Mouse (Mus musculus) limb, embryonic 13.5 days (tissue): ENCODE results near the gene Rad51b. TPM values are rescaled to one million over a fixed set of nuclear protein-coding genes. Genes with fewer than 3 reads are reported as not detected.

Source experiments
- ATAC-seq: fragments of 200-750 bp; cut with Nextera tagmentation; 2 replicates; pipeline ENCODE4 v1.8.0; 2017; ENCODE audit warnings: low read depth, moderate number of reproducible peaks, moderate TSS enrichment; ENCODE audit not compliant: low FRiP score
- H3K27ac ChIP-seq: fragments of 300-500 bp; sonication (generic); 2 replicates; pipeline ENCODE4 v1.5.1; 2015; ENCODE audit warnings: inconsistent platforms, mild to moderate bottlenecking, moderate library complexity
- H3K27me3 ChIP-seq: fragments of 300-500 bp; sonication (generic); 2 replicates; pipeline ENCODE4 v1.6.1; 2015; ENCODE audit warnings: mild to moderate bottlenecking, inconsistent platforms
- H3K36me3 ChIP-seq: fragments of 300-500 bp; sonication (generic); 2 replicates; pipeline ENCODE4 v1.6.1; 2015; ENCODE audit warnings: inconsistent platforms, mild to moderate bottlenecking, moderate library complexity
- H3K4me1 ChIP-seq: fragments of 300-500 bp; sonication (generic); 2 replicates; pipeline ENCODE4 v1.6.1; 2015; ENCODE audit warnings: inconsistent platforms
- H3K4me2 ChIP-seq: fragments of 300-500 bp; sonication (generic); replicated peaks from 2 replicates; pipeline ENCODE4 v1.6.1; 2015; ENCODE audit warnings: inconsistent platforms, mild to moderate bottlenecking, moderate library complexity
- H3K4me3 ChIP-seq: fragments of 300-500 bp; sonication (generic); 2 replicates; pipeline ENCODE4 v1.5.1; 2015; ENCODE audit warnings: moderate library complexity, mild to moderate bottlenecking, inconsistent platforms
- H3K9ac ChIP-seq: fragments of 300-500 bp; sonication (generic); 2 replicates; pipeline ENCODE4 v1.6.1; 2015; ENCODE audit warnings: mild to moderate bottlenecking, inconsistent platforms
- H3K9me3 ChIP-seq: fragments of 300-500 bp; sonication (generic); 2 replicates; pipeline ENCODE4 v1.6.1; 2016; ENCODE audit warnings: inconsistent platforms
- WGBS: fragments of 180-500 bp; shearing (Covaris S2); methylation state at CpG from one replicate; pipeline ENCODE4 v1.1.7; 2015; 5-methylcytosine and 5-hydroxymethylcytosine counted together
- polyA plus RNA-seq: library from polyadenylated mRNA; unstranded; fragments of >200 nt; fragmentation: Nextera tagmentation; extraction: Ambion mirVana; gene quantifications from 2 replicates; pipeline ENCODE4 v1.2.1, GENCODE M21; 2015

Rad51b gene
- polyA plus RNA-seq, 1 experiment from 2014 or later: 7.6 TPM

GRCm38 (mm10) chr12:79598496-79598895 lies 301.4 kb downstream of the Rad51b start:
- H3K9me3 ChIP-seq: no peaks in the 10 kb centered on the region

DNA sequence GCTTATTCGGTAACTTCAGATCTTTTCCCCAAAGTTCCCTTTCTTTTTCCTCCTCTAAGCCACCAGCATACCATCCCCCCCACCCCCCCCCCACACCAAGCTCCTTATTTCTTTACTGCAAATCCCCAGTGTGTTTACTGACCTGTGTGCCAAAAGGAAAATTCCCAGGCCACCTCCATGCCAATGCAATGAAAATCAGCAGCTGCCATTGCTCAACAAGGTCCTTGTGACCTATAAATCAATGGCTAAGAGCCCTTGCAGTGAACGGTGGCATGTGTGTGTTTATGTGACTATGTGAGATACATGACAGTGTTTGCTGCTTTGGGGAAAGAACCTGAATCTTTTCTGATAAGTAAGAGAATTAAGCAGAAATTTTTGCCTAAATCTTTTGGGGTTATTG lies 301.8 kb downstream of the Rad51b start:
- WGBS: 18% methylated on average over 2 of the region's 2 CpGs
- Histone ChIP-seq H3K36me3 (no peaks in the 10 kb centered on the region), H3K9me3 (no peaks in the 10 kb centered on the region), H3K4me3 (no peak overlapping the region), H3K4me2 (no peak overlapping the region), H3K4me1 (peaks cover 55% of the 10 kb centered on the region), H3K27ac (peak overlapping the region; percentile 73), H3K9ac (no peak overlapping the region), H3K27me3 (no peaks in the 10 kb centered on the region)
- no peak for ATAC-seq

More at GRCm38 (mm10) chr12:79598496-79598895, 301.4 kb downstream of the Rad51b start:
- 14% methylated on average over 4 of the region's 4 CpGs for WGBS
- no peaks in the 10 kb centered on the region for H3K27me3 ChIP-seq
- peaks cover 55% of the 10 kb centered on the region for H3K4me1 ChIP-seq
- no peaks in the 10 kb centered on the region for H3K36me3 ChIP-seq
- no peak overlapping the region for H3K4me2 ChIP-seq
- no peak overlapping the region for H3K4me3 ChIP-seq
- H3K27ac ChIP-seq: peak overlapping the region; percentile 73
- H3K9ac ChIP-seq: no peak overlapping the region
- no peak for ATAC-seq

DNA sequence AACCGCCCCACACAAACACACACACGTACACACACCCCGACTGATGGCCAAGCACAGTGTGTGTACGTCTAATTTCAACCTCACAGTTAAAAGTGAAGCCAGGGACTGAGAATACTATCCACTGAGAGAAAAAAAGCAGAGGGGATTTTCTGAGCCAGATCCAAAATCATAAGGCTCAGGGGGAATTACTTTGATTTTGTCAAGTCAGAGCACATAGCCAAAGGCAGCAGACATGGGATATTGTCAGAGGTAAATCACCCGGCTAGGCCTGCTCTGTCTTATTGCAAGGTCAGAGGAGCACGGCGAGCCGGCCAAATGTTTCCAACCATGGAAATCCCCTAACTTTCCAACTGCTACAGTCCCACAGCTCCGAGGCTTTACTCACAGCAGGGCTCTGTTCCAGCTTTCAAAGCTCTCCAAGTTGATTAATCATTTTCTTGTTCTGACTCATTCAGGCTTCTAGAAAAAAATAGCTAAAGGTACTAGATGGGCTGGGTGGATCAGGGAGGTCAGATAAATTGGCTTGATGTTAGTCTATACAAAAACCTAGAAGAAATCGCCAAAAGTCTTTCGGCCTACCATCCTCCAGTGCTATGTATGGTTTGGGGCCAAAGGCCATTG lies 303.2 kb downstream of the Rad51b start:
- Histone ChIP-seq H3K4me3 (no peak overlapping the region), H3K4me2 (no peak overlapping the region), H3K9me3 (no peaks in the 10 kb centered on the region), H3K36me3 (no peaks in the 10 kb centered on the region), H3K9ac (no peak overlapping the region), H3K27ac (peak overlapping the region; percentile 72), H3K27me3 (no peaks in the 10 kb centered on the region), H3K4me1 (peaks cover 55% of the 10 kb centered on the region)
- peak; percentile 86 for ATAC-seq
- WGBS: 31% methylated on average over 11 of the region's 11 CpGs

DNA sequence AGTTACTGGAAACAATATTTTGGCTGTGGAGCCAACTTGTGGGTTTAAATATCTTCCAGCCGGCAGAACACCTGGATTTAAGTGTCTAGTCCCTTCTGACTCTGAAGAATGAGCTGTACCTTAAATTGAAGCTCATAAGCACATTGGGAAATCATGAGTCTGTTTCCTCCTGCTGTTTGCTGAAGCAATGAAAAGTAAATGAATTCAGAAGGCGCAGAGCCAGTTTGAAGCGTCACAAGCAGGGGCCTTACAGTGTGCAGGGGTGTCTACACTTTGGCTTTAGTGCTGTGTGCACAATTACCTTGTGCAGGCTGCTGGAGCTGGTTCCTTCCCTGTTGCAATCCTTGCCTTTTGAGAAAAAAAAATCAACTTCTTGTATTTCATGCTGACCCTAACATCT lies 305.6 kb downstream of the Rad51b start:
- peak overlapping the region; percentile 56 for H3K27ac ChIP-seq
- H3K9ac ChIP-seq: no peak overlapping the region
- peak; percentile 73 for ATAC-seq

DNA sequence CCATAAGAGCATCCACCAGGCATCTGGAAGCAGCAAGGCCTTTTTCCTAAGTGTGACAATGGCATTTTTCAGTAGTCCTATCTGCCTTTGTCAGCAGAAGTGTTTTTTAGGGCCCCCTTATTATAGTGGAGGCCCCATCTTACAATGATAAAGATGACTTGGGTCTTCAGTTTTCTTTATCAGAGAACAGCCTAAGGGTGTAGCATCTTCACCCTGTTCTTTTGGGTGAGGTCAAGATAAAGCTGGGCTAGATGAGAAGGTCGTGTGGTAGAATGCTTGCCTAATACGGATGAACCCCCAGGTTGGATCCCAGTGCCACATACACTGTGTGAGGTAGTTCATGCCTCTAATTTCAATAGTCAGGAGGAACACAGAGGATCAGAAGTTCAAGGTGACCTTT lies 307.8 kb downstream of the Rad51b start:
- ATAC-seq: no peak
- H3K9me3 ChIP-seq: no peaks in the 10 kb centered on the region
- H3K36me3 ChIP-seq: no peaks in the 10 kb centered on the region
- H3K4me2 ChIP-seq: no peak overlapping the region
- no peak overlapping the region for H3K27ac ChIP-seq
- H3K4me1 ChIP-seq: peaks cover 50% of the 10 kb centered on the region
- H3K4me3 ChIP-seq: no peak overlapping the region
- WGBS: 91% methylated on average over 2 of the region's 2 CpGs
- no peak overlapping the region for H3K9ac ChIP-seq
- no peaks in the 10 kb centered on the region for H3K27me3 ChIP-seq

More for the DNA sequence above, 305.6 kb downstream of the Rad51b start:
- H3K9me3 ChIP-seq: no peaks in the 10 kb centered on the region
- WGBS: 22% methylated on average over 3 of the region's 3 CpGs
- H3K4me2 ChIP-seq: no peak overlapping the region
- H3K4me3 ChIP-seq: no peak overlapping the region
- no peaks in the 10 kb centered on the region for H3K36me3 ChIP-seq
- H3K27me3 ChIP-seq: no peaks in the 10 kb centered on the region
- H3K4me1 ChIP-seq: peaks cover 50% of the 10 kb centered on the region

DNA sequence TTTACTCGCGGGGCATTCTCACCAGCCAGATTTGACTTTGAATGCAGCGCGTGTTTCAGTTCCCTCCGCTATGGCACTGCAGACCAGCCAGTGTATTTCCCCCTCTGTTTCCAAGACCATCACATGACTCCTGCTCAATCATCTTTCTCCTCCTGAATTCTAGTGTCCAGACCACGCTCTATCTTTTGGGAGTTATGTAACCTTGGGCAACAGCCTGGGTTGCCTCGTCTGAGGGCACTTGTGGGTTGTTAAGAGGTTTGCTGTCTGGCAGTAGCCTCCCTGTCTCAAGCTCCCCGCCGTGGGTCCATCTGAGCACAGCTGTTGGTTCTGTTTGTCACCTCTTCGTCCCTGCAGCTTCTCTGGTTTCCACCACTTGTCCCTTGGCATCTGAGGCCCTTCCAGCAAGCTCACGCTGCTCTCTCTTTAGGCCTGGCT lies 309.1 kb downstream of the Rad51b start:
- H3K27ac ChIP-seq: no peak overlapping the region

DNA sequence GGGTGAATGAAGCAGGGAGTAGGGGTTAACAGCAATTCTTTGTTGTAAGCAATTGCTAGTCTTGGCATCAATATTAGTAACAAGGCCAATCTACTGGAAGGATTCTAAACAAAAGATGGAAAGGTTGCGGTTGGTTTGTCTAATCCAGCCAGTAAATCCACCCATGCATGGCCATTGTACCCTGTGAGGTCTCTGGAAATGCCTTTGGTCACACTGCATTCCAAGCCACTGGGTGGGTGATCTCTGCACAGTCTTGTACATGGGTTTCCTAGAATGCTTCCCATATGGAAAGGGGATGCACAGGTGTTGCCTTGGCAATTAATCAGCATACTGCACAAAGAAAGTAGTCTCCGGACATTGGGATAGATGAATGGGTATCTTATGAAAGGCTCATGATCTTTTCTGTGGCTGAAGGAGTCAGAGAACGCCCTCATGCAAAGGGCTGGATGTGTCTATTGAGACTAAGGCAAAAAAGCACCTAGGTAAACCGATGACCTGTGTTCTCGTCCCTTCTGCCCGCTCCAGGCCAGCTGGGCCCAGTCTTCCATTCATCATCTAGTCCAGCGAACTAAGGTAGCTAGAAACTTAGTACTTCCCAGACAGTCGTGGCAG lies 312.4 kb downstream of the Rad51b start:
- 80% methylated on average over 8 of the region's 8 CpGs for WGBS
- no peak overlapping the region for H3K4me3 ChIP-seq
- no peak for ATAC-seq
- H3K27ac ChIP-seq: peak overlapping the region; percentile 29
- no peaks in the 10 kb centered on the region for H3K36me3 ChIP-seq
- peaks cover 60% of the 10 kb centered on the region for H3K4me1 ChIP-seq
- H3K9me3 ChIP-seq: no peaks in the 10 kb centered on the region
- H3K4me2 ChIP-seq: no peak overlapping the region
- no peaks in the 10 kb centered on the region for H3K27me3 ChIP-seq
- no peak overlapping the region for H3K9ac ChIP-seq

More for the DNA sequence above, 309.1 kb downstream of the Rad51b start:
- no peaks in the 10 kb centered on the region for H3K36me3 ChIP-seq
- no peak overlapping the region for H3K4me2 ChIP-seq
- no peaks in the 10 kb centered on the region for H3K27me3 ChIP-seq
- no peak overlapping the region for H3K4me3 ChIP-seq
- no peaks in the 10 kb centered on the region for H3K9me3 ChIP-seq
- no peak overlapping the region for H3K9ac ChIP-seq
- H3K4me1 ChIP-seq: peaks cover 52% of the 10 kb centered on the region
- WGBS: 82% methylated on average over 11 of the region's 11 CpGs
- 0 out of 2 replicates have a peak, but pooled peaks have one; percentile 37 for ATAC-seq

DNA sequence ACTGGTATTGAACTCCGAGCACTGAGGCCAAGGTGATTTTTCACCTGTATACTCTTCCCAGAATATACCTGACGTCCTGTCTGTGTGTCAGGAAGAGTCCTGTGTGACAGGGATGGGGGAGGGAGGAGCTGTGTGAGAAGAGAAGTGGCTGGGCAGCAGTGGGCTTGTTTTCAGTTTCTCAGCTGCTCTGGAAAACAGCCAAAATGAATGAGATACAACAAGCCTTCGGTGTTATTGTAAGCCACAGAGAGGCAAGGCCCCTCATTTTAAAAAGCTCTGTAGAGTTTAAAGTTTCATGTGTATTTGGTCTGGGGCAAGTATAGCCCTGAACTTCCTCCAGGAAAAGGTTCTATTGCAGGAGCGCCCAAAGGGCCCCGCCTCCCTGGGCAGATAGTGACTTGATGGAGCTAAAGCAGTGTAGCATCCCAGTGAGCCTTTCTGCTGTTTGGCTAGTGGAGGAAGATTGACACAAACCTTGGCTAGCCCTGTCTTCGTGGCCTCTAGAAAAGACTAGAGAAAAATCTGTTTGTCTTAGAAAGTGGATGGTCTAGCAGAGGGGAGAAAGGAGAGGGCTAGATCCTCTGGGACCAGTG lies 313.5 kb downstream of the Rad51b start:
- no peaks in the 10 kb centered on the region for H3K9me3 ChIP-seq
- peak overlapping the region; percentile 29; the same call in 1 of the 2 replicates for H3K27ac ChIP-seq
- no peak overlapping the region for H3K4me3 ChIP-seq
- no peaks in the 10 kb centered on the region for H3K27me3 ChIP-seq
- H3K9ac ChIP-seq: no peak overlapping the region
- no peaks in the 10 kb centered on the region for H3K36me3 ChIP-seq
- ATAC-seq: no peak
- peaks cover 68% of the 10 kb centered on the region for H3K4me1 ChIP-seq
- 65% methylated on average over 6 of the region's 6 CpGs for WGBS
- no peak overlapping the region for H3K4me2 ChIP-seq

DNA sequence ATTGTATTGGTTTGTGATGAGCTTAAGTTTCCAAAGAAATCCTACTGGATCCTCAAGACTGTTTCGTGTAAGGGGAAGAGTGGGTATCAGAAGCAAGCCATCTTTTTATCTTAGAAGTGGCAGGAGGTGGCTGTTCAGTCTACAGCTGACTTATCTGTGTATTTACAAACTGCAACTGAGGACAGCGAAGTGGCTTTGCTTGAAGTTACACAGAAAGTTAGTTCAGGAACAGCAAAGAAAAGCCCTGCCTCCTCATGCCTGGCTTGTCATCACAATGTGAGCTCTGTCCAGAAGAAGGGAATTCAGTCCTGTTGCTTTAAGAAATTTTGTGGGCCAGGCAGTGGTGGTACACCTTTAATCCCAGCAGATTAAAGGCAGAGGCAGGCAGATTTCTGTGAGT lies 314.6 kb downstream of the Rad51b start:
- peak overlapping the region; percentile 75; the same call in 1 of the 2 replicates for H3K27ac ChIP-seq
- 86% methylated on average over 2 of the region's 2 CpGs for WGBS
- no peaks in the 10 kb centered on the region for H3K36me3 ChIP-seq
- no peaks in the 10 kb centered on the region for H3K27me3 ChIP-seq
- no peaks in the 10 kb centered on the region for H3K9me3 ChIP-seq
- H3K4me2 ChIP-seq: no peak overlapping the region
- H3K4me3 ChIP-seq: no peak overlapping the region
- no peak for ATAC-seq
- peaks cover 78% of the 10 kb centered on the region for H3K4me1 ChIP-seq
- H3K9ac ChIP-seq: no peak overlapping the region

- peak; percentile 84 for ATAC-seq
Measured at GRCm38 (mm10) chr12:79612334-79613060, 315.4 kb downstream of the Rad51b start.

GRCm38 (mm10) chr12:79613061-79613788 lies 316.1 kb downstream of the Rad51b start:
- Histone ChIP-seq H3K9ac (no peak overlapping the region), H3K36me3 (no peaks in the 10 kb centered on the region), H3K27me3 (no peaks in the 10 kb centered on the region), H3K4me3 (no peak overlapping the region), H3K4me1 (peaks cover 76% of the 10 kb centered on the region), H3K9me3 (no peaks in the 10 kb centered on the region), H3K4me2 (no peak overlapping the region), H3K27ac (peak overlapping the region; percentile 75)
- ATAC-seq: no peak
- 79% methylated on average over 8 of the region's 8 CpGs for WGBS

More at GRCm38 (mm10) chr12:79612334-79613060, 315.4 kb downstream of the Rad51b start:
- WGBS: 44% methylated on average over 14 of the region's 14 CpGs
- 0 out of 2 replicates have a peak overlapping the region, but pooled peaks have one; percentile 13 for H3K9ac ChIP-seq
- no peaks in the 10 kb centered on the region for H3K36me3 ChIP-seq
- no peaks in the 10 kb centered on the region for H3K9me3 ChIP-seq
- peak overlapping the region; percentile 75 for H3K27ac ChIP-seq
- peaks cover 81% of the 10 kb centered on the region for H3K4me1 ChIP-seq
- H3K4me2 ChIP-seq: no peak overlapping the region
- no peak overlapping the region for H3K4me3 ChIP-seq
- H3K27me3 ChIP-seq: no peaks in the 10 kb centered on the region
